Mouse (Mus musculus) heart, embryonic 16.5 days (tissue): Measurements from ENCODE around the gene Hils1. TPM values are rescaled to one million over a fixed set of nuclear protein-coding genes. Genes with fewer than 3 reads are reported as not detected.

ENCODE experiments used
- ATAC-seq: fragments of 200-750 bp; cut with Nextera tagmentation; replicated peaks from 2 replicates; pipeline ENCODE4 v1.8.0; 2017; ENCODE audit warnings: moderate number of reproducible peaks; ENCODE audit not compliant: insufficient read depth, low FRiP score; ENCODE audit errors: extremely low read depth
- H3K27ac ChIP-seq: fragments of 300-500 bp; sonication (generic); 2 replicates; pipeline ENCODE4 v1.5.1; 2014; ENCODE audit warnings: mild to moderate bottlenecking, low read length, control low read depth, moderate library complexity
- H3K27me3 ChIP-seq: fragments of 300-500 bp; sonication (generic); 2 replicates; pipeline ENCODE4 v1.6.1; 2014; ENCODE audit warnings: low read length, mixed read lengths; ENCODE audit not compliant: control insufficient read depth, insufficient read depth
- H3K36me3 ChIP-seq: fragments of 300-500 bp; sonication (generic); 2 replicates; pipeline ENCODE4 v1.6.1; 2014; ENCODE audit not compliant: control insufficient read depth, insufficient read depth
- H3K4me1 ChIP-seq: fragments of 300-500 bp; sonication (generic); 2 replicates; pipeline ENCODE4 v1.6.1; 2014; ENCODE audit warnings: low read length, mixed read lengths; ENCODE audit not compliant: control insufficient read depth, insufficient read depth
- H3K4me2 ChIP-seq: fragments of 300-500 bp; sonication (generic); 2 replicates; pipeline ENCODE4 v1.6.1; 2014; ENCODE audit warnings: low read depth, mild to moderate bottlenecking, control low read depth, low read length
- H3K4me3 ChIP-seq: fragments of 300-500 bp; sonication (generic); 2 replicates; pipeline ENCODE4 v1.5.1; 2014; ENCODE audit warnings: mild to moderate bottlenecking, control low read depth, low read length
- H3K9ac ChIP-seq: fragments of 300-500 bp; sonication (generic); 2 replicates; pipeline ENCODE4 v1.6.1; 2014; ENCODE audit warnings: low read length, control low read depth
- H3K9me3 ChIP-seq: fragments of 300-500 bp; sonication (generic); replicated peaks from 2 replicates; pipeline ENCODE4 v1.6.1; 2016; ENCODE audit warnings: low read length; ENCODE audit not compliant: control insufficient read depth
- WGBS: fragments of 180-500 bp; shearing (Covaris S2); extraction: QIAGEN DNeasy Blood & Tissue Kit; methylation state at CpG from one replicate; pipeline ENCODE4 v1.1.7; 2014; 5-methylcytosine and 5-hydroxymethylcytosine counted together
- polyA plus RNA-seq: library from polyadenylated mRNA; unstranded; fragments of >200 nt; fragmentation: Nextera tagmentation; extraction: Ambion mirVana; gene quantifications from 2 replicates; pipeline ENCODE4 v1.2.1, GENCODE M21; 2015

The Hils1 gene
- polyA plus RNA-seq, 1 experiment from 2014 or later, result 0.33 TPM

GRCm38 (mm10) chr11:95001584-95002347 lies 34.4 kb downstream of the Hils1 start:
- H3K4me3 ChIP-seq, result no peak overlapping the region
- H3K27me3 ChIP-seq, result no peaks in the 10 kb centered on the region
- ATAC-seq, result no peak
- peaks cover 39% of the 10 kb centered on the region for H3K36me3 ChIP-seq
- no peak overlapping the region for H3K9ac ChIP-seq
- no peak overlapping the region for H3K27ac ChIP-seq
- WGBS, result 85% methylated on average over 21 of the region's 21 CpGs
- no peak overlapping the region for H3K4me2 ChIP-seq
- H3K9me3 ChIP-seq, result no peaks in the 10 kb centered on the region
- H3K4me1 ChIP-seq, result peaks cover 28% of the 10 kb centered on the region

- 91% methylated on average over 8 of the region's 8 CpGs for WGBS
- Histone ChIP-seq H3K36me3 (peaks cover 33% of the 10 kb centered on the region), H3K4me1 (peaks cover 29% of the 10 kb centered on the region), H3K4me3 (no peak overlapping the region), H3K27me3 (no peaks in the 10 kb centered on the region), H3K27ac (no peak overlapping the region), H3K9ac (0 out of 2 replicates have a peak overlapping the region, but pooled peaks have one; percentile 5), H3K4me2 (no peak overlapping the region), H3K9me3 (no peaks in the 10 kb centered on the region)
- ATAC-seq, result no peak
Observed at GRCm38 (mm10) chr11:95002705-95003104, 35.3 kb downstream of the Hils1 start.

- Histone ChIP-seq H3K27me3 (no peaks in the 10 kb centered on the region), H3K27ac (0 out of 2 replicates have a peak overlapping the region, but pooled peaks have one; percentile 10), H3K4me1 (peaks cover 32% of the 10 kb centered on the region), H3K4me3 (no peak overlapping the region), H3K4me2 (no peak overlapping the region), H3K9me3 (no peaks in the 10 kb centered on the region), H3K36me3 (peaks cover 28% of the 10 kb centered on the region), H3K9ac (no peak overlapping the region)
- ATAC-seq, result no peak
- 76% methylated on average over 12 of the region's 12 CpGs for WGBS
Observed at GRCm38 (mm10) chr11:95004136-95004936, 36.9 kb downstream of the Hils1 start.

- Histone ChIP-seq H3K9ac (no peak overlapping the region), H3K9me3 (no peaks in the 10 kb centered on the region), H3K4me1 (peaks cover 33% of the 10 kb centered on the region), H3K27ac (no peak overlapping the region), H3K36me3 (peaks cover 27% of the 10 kb centered on the region), H3K27me3 (no peaks in the 10 kb centered on the region), H3K4me3 (no peak overlapping the region), H3K4me2 (no peak overlapping the region)
- no peak for ATAC-seq
- 70% methylated on average over 6 of the region's 6 CpGs for WGBS
Observed at GRCm38 (mm10) chr11:95004937-95005198, 37.5 kb downstream of the Hils1 start.

- Histone ChIP-seq H3K4me3 (peak overlapping the region; percentile 58), H3K27me3 (no peaks in the 10 kb centered on the region), H3K4me2 (peak overlapping the region; percentile 87), H3K27ac (peak overlapping the region; percentile 51), H3K4me1 (peaks cover 26% of the 10 kb centered on the region), H3K9me3 (no peaks in the 10 kb centered on the region), H3K36me3 (peaks cover 26% of the 10 kb centered on the region), H3K9ac (peak overlapping the region; percentile 61)
- no peak for ATAC-seq
- 31% methylated on average over 4 of the region's 4 CpGs for WGBS
Observed at GRCm38 (mm10) chr11:95006038-95006437, 38.6 kb downstream of the Hils1 start.

GRCm38 (mm10) chr11:95006525-95007219 lies 39.3 kb downstream of the Hils1 start:
- Histone ChIP-seq H3K27me3 (no peaks in the 10 kb centered on the region), H3K4me2 (peak overlapping the region; percentile 87), H3K27ac (peak overlapping the region; percentile 69), H3K36me3 (peaks cover 22% of the 10 kb centered on the region), H3K4me1 (peaks cover 28% of the 10 kb centered on the region), H3K4me3 (peak overlapping the region; percentile 58), H3K9ac (peak overlapping the region; percentile 76), H3K9me3 (no peaks in the 10 kb centered on the region)
- peak; percentile 37 for ATAC-seq
- 1% methylated on average over 27 of the region's 27 CpGs for WGBS

GRCm38 (mm10) chr11:95007418-95007817 lies 40.0 kb downstream of the Hils1 start:
- no peaks in the 10 kb centered on the region for H3K9me3 ChIP-seq
- peak overlapping the region; percentile 69; the same call in 1 of the 2 replicates for H3K27ac ChIP-seq
- H3K36me3 ChIP-seq, result peaks cover 14% of the 10 kb centered on the region
- H3K4me3 ChIP-seq, result no peak overlapping the region
- H3K27me3 ChIP-seq, result no peaks in the 10 kb centered on the region
- peaks cover 31% of the 10 kb centered on the region for H3K4me1 ChIP-seq
- 57% methylated on average over 3 of the region's 3 CpGs for WGBS
- H3K4me2 ChIP-seq, result peak overlapping the region; percentile 87; the same call in 1 of the 2 replicates
- ATAC-seq, result no peak
- H3K9ac ChIP-seq, result no peak overlapping the region

GRCm38 (mm10) chr11:95008661-95009628 lies 41.6 kb downstream of the Hils1 start:
- 25% methylated on average over 15 of the region's 15 CpGs for WGBS
- H3K27me3 ChIP-seq, result no peaks in the 10 kb centered on the region
- no peak; the same call in 1 of the 2 replicates for ATAC-seq
- peak overlapping the region; percentile 73 for H3K4me2 ChIP-seq
- H3K4me3 ChIP-seq, result peak overlapping the region; percentile 64
- H3K9me3 ChIP-seq, result no peaks in the 10 kb centered on the region
- peak overlapping the region; percentile 83 for H3K27ac ChIP-seq
- peak overlapping the region; percentile 77 for H3K9ac ChIP-seq
- peaks cover 9% of the 10 kb centered on the region for H3K36me3 ChIP-seq
- H3K4me1 ChIP-seq, result peaks cover 28% of the 10 kb centered on the region
